Mouse (Mus musculus): Measurements from ENCODE around the gene Zcchc14.

DNA sequence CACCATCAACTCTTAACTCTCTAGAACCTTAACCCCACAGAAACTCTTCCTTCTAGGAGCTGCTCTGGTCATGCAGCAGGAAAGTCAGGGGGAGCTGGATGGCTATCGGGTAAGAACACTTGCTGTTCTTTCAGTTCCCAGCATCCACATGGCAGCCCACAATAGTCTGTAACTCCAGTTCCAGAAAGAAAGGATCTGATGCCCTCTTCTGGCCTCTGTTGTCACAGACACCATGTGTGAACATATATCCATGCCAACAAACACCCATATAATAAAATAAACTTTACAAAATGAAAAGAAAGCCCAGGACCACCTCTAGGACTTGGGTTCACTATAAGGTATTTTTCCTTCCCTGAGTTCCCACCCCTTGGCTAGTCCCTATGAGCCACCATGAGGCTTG, 30.8 kb downstream of the Zcchc14 start:
- no peak for TF ChIP-seq CTCF (IDR thresholded peaks at IDR 0.05; ENCODE audit: low read depth, low read length)
- TF ChIP-seq POLR2A (IDR thresholded peaks at IDR 0.05; ENCODE audit: borderline replicate concordance, low read depth, low read length): no peak
